Mouse (Mus musculus) neural tube, embryonic 13.5 days (tissue): ENCODE data around the gene Ccdc124. TPM values are rescaled to one million over a fixed set of nuclear protein-coding genes. Genes with fewer than 3 reads are reported as not detected.
A peak's percentile ranks its signal among the peaks of the same experiment; 100 is the strongest.

Experiments
- ATAC-seq: fragments of 200-750 bp; cut with Nextera tagmentation; 2 replicates; pipeline ENCODE4 v1.8.0; 2017; ENCODE audit warnings: low read depth, mild to moderate bottlenecking, moderate TSS enrichment, moderate library complexity
- H3K27ac ChIP-seq: fragments of 300-500 bp; sonication (generic); replicated peaks from 2 replicates; pipeline ENCODE4 v1.5.1; 2015; ENCODE audit warnings: moderate library complexity, mild to moderate bottlenecking, inconsistent platforms
- H3K27me3 ChIP-seq: fragments of 300-500 bp; sonication (generic); 2 replicates; pipeline ENCODE4 v1.6.1; 2015; ENCODE audit warnings: mild to moderate bottlenecking, inconsistent platforms
- H3K36me3 ChIP-seq: fragments of 300-500 bp; sonication (generic); 2 replicates; pipeline ENCODE4 v1.6.1; 2015; ENCODE audit warnings: mild to moderate bottlenecking, inconsistent platforms
- H3K4me1 ChIP-seq: fragments of 300-500 bp; sonication (generic); replicated peaks from 2 replicates; pipeline ENCODE4 v1.6.1; 2015; ENCODE audit warnings: inconsistent platforms
- H3K4me2 ChIP-seq: fragments of 300-500 bp; sonication (generic); 2 replicates; pipeline ENCODE4 v1.6.1; 2015; ENCODE audit warnings: inconsistent platforms, mild to moderate bottlenecking, moderate library complexity
- H3K4me3 ChIP-seq: fragments of 300-500 bp; sonication (generic); 2 replicates; pipeline ENCODE4 v1.5.1; 2015; ENCODE audit warnings: mild to moderate bottlenecking, inconsistent platforms
- H3K9ac ChIP-seq: fragments of 300-500 bp; sonication (generic); 2 replicates; pipeline ENCODE4 v1.6.1; 2015; ENCODE audit warnings: moderate library complexity, mild to moderate bottlenecking, inconsistent platforms
- H3K9me3 ChIP-seq: fragments of 300-500 bp; sonication (generic); 2 replicates; pipeline ENCODE4 v1.6.1; 2016; ENCODE audit warnings: inconsistent platforms
- WGBS: fragments of 180-500 bp; shearing (Covaris S2); methylation state at CpG from one replicate; pipeline ENCODE4 v1.1.7; 2015; 5-methylcytosine and 5-hydroxymethylcytosine counted together
- polyA plus RNA-seq: library from polyadenylated mRNA; unstranded; fragments of >200 nt; fragmentation: Nextera tagmentation; extraction: Ambion mirVana; gene quantifications from 2 replicates; pipeline ENCODE4 v1.2.1, GENCODE M21; 2015

Ccdc124 gene
- polyA plus RNA-seq, 1 experiment from 2014 or later: 156 TPM

DNA sequence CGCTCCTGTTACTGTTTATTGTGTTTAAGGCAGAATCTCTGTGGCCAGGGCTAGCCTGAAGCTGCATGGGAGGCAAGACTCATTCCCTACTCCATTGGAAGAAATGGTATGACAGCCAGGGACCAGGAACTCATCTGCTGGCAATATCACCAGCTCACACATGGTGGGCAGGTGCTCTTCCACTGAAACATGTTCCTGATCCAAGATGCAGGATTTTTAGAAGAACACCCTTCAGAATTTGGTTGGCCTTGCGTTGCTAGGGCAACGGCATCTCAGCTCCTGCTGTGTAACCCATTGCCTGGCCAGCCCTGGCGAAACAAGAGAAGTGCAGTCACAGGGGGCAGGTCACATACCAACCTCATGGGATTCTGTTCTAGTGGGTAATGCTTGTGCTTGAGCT is 5.8 kb upstream of the Ccdc124 start:
- no peak overlapping the region for H3K27ac ChIP-seq
- H3K4me1 ChIP-seq: peaks cover 10% of the 10 kb centered on the region
- H3K36me3 ChIP-seq: no peaks in the 10 kb centered on the region
- no peak for ATAC-seq
- H3K27me3 ChIP-seq: 0 out of 2 replicates have a peak, but pooled peaks cover 2% of the 10 kb centered on the region
- H3K4me2 ChIP-seq: no peak overlapping the region
- no peak overlapping the region for H3K4me3 ChIP-seq
- H3K9me3 ChIP-seq: no peaks in the 10 kb centered on the region
- WGBS: 53% methylated on average over 4 of the region's 4 CpGs
- H3K9ac ChIP-seq: no peak overlapping the region

DNA sequence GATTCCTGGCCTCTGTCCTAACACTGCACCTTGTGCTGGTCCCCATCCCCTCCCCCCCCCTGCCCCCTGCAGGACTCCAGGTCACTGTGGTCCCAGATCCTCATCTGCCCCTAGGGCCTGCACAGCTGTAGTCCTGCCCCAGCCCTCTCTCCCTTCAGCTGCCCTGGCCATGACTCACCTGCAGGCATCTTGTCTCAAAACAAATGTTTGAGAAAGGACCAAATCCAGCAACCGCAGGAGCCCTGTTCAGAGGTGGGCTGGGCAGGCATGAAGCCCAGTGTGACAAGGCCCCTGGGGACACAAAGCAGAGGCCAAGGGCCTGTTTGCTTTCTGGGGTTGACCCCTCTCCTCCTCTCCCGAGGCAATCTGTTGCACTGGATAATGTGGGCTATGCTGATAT is 4.4 kb upstream of the Ccdc124 start:
- Histone ChIP-seq H3K4me2 (no peak overlapping the region), H3K4me3 (no peak overlapping the region), H3K36me3 (no peaks in the 10 kb centered on the region), H3K4me1 (peaks cover 10% of the 10 kb centered on the region), H3K9me3 (no peaks in the 10 kb centered on the region), H3K27ac (no peak overlapping the region), H3K9ac (no peak overlapping the region), H3K27me3 (0 out of 2 replicates have a peak, but pooled peaks cover 2% of the 10 kb centered on the region)
- 63% methylated on average over 2 of the region's 2 CpGs for WGBS
- no peak for ATAC-seq

DNA sequence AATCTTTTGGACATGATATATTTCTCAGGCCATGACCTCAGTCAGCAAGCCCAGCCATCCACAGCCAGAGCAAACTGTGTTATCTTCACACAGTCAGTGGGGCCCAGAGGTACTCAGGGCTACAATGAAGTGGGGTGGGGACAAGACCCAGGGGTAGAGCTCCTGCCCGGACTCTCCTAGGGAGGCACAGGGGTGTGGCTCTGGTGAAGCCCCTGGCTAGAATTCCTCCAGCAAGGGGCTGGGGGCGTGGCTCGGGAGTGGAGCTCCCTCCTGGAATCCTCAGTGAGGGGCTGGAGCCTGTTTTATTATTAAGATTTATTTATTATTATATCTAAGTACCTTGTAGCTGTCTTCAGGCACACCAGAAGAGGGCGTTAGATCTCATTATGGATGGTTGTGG is 2.6 kb upstream of the Ccdc124 start:
- WGBS: 56% methylated on average over 4 of the region's 4 CpGs
- ATAC-seq: no peak
- Histone ChIP-seq H3K9me3 (no peaks in the 10 kb centered on the region), H3K36me3 (no peaks in the 10 kb centered on the region), H3K4me2 (no peak overlapping the region), H3K27me3 (0 out of 2 replicates have a peak, but pooled peaks cover 2% of the 10 kb centered on the region), H3K9ac (no peak overlapping the region), H3K4me1 (peaks cover 23% of the 10 kb centered on the region), H3K4me3 (no peak overlapping the region), H3K27ac (no peak overlapping the region)

DNA sequence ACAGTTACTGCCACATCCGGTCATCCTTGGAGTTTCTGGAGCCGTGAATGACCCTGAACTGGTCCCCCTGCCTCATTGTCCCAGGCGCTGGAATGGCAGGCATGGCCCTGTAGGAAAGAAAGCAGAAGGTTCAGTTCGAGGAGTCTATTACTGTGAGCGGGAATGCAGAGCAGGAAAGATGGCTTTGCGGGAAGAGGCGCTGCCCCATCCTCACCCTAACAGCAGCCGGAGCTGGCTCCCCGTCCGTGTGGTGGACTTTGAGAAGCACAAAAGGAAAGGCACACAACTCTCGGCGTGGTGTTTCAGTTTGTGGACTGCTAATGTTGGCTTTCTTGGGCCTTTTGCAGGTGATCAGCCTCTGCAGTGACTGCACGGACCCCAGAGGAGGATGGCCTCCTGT is 706 bp upstream of the Ccdc124 start:
- 92% methylated on average over 13 of the region's 13 CpGs for whole genome bisulfite sequencing
- no peak overlapping the region for H3K4me3 ChIP-seq
- no peak for ATAC-seq
- no peaks in the 10 kb centered on the region for H3K36me3 ChIP-seq
- 0 out of 2 replicates have a peak overlapping the region, but pooled peaks have one; percentile 31 for H3K9ac ChIP-seq
- no peaks in the 10 kb centered on the region for H3K27me3 ChIP-seq
- peak overlapping the region; percentile 90; the same call in 1 of the 2 replicates for H3K27ac ChIP-seq
- H3K9me3 ChIP-seq: no peaks in the 10 kb centered on the region
- peaks cover 22% of the 10 kb centered on the region for H3K4me1 ChIP-seq
- no peak overlapping the region for H3K4me2 ChIP-seq

DNA sequence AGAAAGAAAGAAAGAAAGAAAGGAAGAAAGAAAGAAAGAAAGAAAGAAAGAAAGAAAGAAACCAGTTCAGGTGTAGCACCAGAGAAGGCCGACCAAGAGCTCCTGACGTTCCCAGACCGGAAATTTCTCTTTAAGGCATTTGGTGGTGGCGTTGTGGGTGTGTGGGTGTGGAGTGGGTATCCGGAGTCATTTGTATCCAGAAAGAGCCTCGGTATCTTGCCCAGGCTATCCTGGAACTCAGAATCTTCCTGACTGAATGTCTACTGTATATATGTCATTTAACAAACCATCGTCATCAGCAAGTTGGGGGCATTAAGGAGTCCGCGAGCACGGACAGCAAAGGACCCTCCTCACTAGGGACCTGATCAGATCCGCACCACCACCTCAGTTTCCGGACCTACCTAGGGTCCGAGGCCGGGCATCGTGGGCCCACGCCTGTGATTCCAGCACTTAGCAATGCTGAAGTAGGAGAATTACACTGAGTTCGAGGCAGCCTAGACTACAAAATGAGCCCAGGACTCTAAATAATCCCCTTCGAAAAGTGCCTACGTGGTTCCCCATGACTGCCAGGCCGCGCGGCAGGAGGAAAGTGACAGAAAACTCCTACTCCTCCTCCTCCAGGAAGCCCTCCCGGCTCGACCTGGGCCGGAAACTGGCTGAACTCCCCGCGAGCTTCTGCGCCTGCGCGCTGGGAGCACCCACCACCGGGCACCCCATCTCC is 932 bp downstream of the Ccdc124 start:
- Histone ChIP-seq H3K27ac (peak overlapping the region; percentile 90), H3K4me3 (peak overlapping the region; percentile 81), H3K9ac (peak overlapping the region; percentile 82), H3K36me3 (peaks cover 5% of the 10 kb centered on the region), H3K4me1 (peaks cover 38% of the 10 kb centered on the region), H3K27me3 (no peaks in the 10 kb centered on the region), H3K9me3 (no peaks in the 10 kb centered on the region), H3K4me2 (peak overlapping the region; percentile 95)
- 8% methylated on average over 31 of the region's 31 CpGs for WGBS
- ATAC-seq: no peak

DNA sequence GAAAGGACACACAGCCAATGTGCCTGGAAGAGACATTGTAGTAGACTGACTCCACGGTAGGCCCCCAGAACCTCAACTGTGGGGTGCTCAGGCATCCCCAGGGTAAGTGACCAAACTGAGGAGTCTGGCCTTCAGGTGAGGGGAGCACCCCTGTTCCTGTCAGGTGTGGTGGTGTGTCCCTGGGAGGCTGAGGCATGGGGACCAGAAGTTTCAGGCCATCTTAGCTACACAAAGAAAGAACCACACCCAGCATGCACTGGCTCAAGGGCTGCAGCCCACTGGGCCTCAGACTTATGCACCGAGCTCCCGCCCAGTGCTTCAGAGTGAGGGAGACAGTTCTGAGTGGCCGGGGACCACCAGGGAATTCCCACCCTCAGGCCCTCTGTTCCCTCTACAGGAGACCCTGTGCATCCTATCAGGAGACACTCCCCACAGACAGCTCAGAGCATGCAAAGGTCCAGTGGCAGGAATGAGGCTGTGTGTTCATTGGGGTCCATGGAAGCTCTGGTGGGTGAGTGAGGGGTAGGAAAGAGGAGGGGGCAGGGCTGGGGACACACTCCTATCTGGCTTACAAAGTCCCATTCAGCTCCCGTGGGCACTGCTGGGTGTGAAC is 2.4 kb downstream of the Ccdc124 start:
- no peak for ATAC-seq
- H3K4me1 ChIP-seq: peaks cover 46% of the 10 kb centered on the region
- no peaks in the 10 kb centered on the region for H3K9me3 ChIP-seq
- no peak overlapping the region for H3K4me3 ChIP-seq
- H3K4me2 ChIP-seq: no peak overlapping the region
- no peak overlapping the region for H3K27ac ChIP-seq
- no peak overlapping the region for H3K9ac ChIP-seq
- no peaks in the 10 kb centered on the region for H3K27me3 ChIP-seq
- WGBS: 89% methylated on average over 5 of the region's 5 CpGs
- H3K36me3 ChIP-seq: peaks cover 8% of the 10 kb centered on the region

DNA sequence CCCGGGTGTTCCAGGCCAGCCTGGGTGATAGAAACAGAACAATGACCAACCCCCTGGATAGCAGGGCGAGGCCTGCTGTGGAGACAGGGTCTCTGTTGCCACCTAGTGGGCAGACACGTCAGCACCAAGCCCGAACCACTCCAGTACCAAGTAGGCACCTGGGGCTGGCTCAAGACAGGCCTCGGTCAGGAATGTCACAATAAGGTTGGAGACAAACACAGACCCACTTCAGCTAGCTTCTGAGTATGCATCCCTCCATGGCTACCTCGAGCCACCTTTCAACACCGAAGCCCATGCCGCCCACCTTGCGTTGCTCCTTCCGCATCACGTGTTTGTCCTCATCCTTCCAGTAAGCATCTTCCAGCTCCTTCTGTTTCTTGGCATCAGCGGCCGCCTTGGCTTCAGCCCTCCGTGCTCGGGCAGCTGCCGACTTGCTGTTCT is 4.1 kb downstream of the Ccdc124 start:
- H3K4me3 ChIP-seq: no peak overlapping the region
- no peaks in the 10 kb centered on the region for H3K9me3 ChIP-seq
- H3K27me3 ChIP-seq: no peaks in the 10 kb centered on the region
- peak overlapping the region; percentile 43; the same call in 1 of the 2 replicates for H3K4me2 ChIP-seq
- peaks cover 57% of the 10 kb centered on the region for H3K4me1 ChIP-seq
- H3K27ac ChIP-seq: peak overlapping the region; percentile 85
- peaks cover 8% of the 10 kb centered on the region for H3K36me3 ChIP-seq
- H3K9ac ChIP-seq: peak overlapping the region; percentile 56
- 49% methylated on average over 16 of the region's 16 CpGs for WGBS
- ATAC-seq: no peak

DNA sequence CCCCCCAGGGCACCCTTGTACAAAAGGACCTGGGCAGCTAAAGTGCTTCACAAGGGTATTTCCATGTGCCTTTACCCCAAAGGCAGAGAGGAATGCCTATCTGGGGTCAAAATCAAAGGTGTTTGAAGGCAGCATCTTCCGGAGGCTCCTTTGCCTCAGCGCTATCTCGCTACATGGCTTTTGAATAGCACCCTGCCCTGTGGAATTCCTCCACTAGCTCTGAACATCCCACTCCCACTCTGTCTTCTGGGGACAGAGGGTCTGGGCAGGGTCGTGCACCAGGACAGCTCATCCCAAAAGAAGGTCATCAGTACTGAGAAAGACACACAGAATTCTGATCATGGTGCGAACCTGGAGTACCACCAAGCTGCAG is 4.5 kb downstream of the Ccdc124 start:
- peak overlapping the region; percentile 43 for H3K4me2 ChIP-seq
- no peak for ATAC-seq
- H3K36me3 ChIP-seq: peaks cover 8% of the 10 kb centered on the region
- no peaks in the 10 kb centered on the region for H3K9me3 ChIP-seq
- peaks cover 61% of the 10 kb centered on the region for H3K4me1 ChIP-seq
- no peak overlapping the region for H3K4me3 ChIP-seq
- no peaks in the 10 kb centered on the region for H3K27me3 ChIP-seq
- peak overlapping the region; percentile 85 for H3K27ac ChIP-seq
- 36% methylated on average over 5 of the region's 5 CpGs for WGBS
- H3K9ac ChIP-seq: peak overlapping the region; percentile 56

DNA sequence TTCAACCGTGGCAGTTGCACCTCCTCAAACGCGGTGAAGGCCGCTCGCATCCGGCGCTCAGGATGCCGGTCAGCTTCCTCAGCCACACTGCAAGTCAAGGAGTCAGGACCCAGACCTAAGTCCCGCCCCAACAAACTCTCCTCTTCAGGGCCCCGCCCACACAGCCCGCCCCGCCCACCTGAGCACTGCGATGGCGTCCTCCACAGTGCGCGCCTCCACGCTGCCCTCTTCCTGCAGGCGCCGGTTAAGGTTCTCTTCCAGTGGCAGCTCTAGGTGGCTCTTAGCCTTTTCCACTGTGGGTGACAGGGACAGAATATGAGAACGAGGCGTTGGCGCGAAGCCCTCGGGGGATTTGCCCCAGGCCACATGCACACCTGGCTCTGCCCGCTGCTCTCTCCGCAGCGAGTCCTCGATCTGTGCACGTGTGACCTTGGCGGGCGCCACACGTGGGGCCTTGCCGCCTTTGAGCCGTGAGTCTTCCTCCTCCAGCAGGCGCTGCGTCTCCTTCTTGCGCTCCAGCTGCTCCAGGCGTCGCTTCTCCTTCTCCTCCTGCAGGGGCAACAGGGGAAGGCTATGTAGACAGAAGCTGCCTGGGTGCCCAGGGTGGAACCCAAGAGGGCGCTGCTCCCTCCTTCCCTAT is 5.1 kb downstream of the Ccdc124 start:
- Histone ChIP-seq H3K4me3 (peak overlapping the region; percentile 9; the same call in 1 of the 2 replicates), H3K9me3 (no peaks in the 10 kb centered on the region), H3K4me2 (peak overlapping the region; percentile 43), H3K4me1 (peaks cover 66% of the 10 kb centered on the region), H3K36me3 (peaks cover 8% of the 10 kb centered on the region), H3K9ac (peak overlapping the region; percentile 56), H3K27ac (peak overlapping the region; percentile 85), H3K27me3 (no peaks in the 10 kb centered on the region)
- WGBS: 15% methylated on average over 40 of the region's 40 CpGs
- no peak for ATAC-seq

DNA sequence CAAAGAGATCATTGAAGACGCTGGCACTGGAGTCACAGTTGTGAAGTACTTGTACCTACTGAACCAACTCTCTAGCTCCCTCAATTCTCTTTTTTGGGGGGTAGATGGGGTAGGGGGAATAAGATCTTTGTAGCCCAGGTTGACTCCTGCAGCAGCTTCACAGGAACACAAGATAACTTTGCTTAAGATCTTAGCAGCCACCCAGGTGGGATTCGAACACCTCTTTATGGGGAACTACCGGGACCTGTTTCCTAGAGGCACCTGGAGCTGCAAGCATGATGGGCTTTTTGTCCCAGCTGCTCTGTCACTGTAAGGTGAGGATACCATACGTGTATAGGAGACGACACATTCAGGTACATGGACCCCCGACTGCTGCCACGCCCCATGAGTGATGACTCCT is 7.2 kb downstream of the Ccdc124 start:
- peak overlapping the region; percentile 96 for H3K4me2 ChIP-seq
- H3K9ac ChIP-seq: 0 out of 2 replicates have a peak overlapping the region, but pooled peaks have one; percentile 8

DNA sequence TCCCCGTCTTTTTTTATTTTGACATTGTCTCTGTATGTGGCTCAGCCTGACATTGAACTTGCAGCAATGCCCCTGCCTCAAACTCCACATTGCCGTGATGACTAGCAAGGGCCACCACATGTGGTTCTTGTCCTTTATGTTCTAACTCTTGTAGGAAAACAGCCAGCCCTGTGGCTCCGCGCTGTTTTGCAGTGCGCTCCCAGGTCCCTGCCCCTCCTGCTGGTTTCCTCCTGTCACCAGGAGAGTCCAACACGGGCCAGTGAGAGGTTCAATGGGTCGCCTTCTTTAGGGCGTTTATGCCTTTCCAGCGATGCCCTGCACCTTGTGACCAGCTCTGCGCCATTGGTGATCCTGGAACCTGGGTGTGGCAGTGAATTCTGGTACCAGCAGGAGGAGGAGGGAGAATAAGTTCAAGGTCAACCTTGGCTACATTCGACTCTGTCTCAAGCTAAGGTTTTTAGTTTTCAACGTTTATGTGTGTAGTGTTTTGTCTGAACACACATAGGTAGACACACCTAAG is 7.7 kb downstream of the Ccdc124 start:
- Histone ChIP-seq H3K4me3 (peak overlapping the region; percentile 58), H3K27me3 (peaks cover 17% of the 10 kb centered on the region; the same call in 1 of the 2 replicates), H3K4me2 (peak overlapping the region; percentile 96), H3K9ac (peak overlapping the region; percentile 61), H3K27ac (peak overlapping the region; percentile 93), H3K4me1 (peaks cover 74% of the 10 kb centered on the region), H3K9me3 (no peaks in the 10 kb centered on the region), H3K36me3 (peaks cover 8% of the 10 kb centered on the region)
- WGBS: 7% methylated on average over 12 of the region's 12 CpGs
- ATAC-seq: peak; percentile 15

More for the DNA sequence above, 7.2 kb downstream of the Ccdc124 start:
- 81% methylated on average over 7 of the region's 7 CpGs for WGBS
- H3K27me3 ChIP-seq: peaks cover 14% of the 10 kb centered on the region; the same call in 1 of the 2 replicates
- ATAC-seq: no peak
- H3K27ac ChIP-seq: peak overlapping the region; percentile 93
- H3K9me3 ChIP-seq: no peaks in the 10 kb centered on the region
- peak overlapping the region; percentile 58 for H3K4me3 ChIP-seq
- peaks cover 75% of the 10 kb centered on the region for H3K4me1 ChIP-seq
- peaks cover 8% of the 10 kb centered on the region for H3K36me3 ChIP-seq
